Mouse (Mus musculus) neural tube, embryonic 14.5 days (tissue): ENCODE results near the gene Ranbp9. TPM values are rescaled to one million over a fixed set of nuclear protein-coding genes. Genes with fewer than 3 reads are reported as not detected.

Source experiments
- polyA plus RNA-seq: library from polyadenylated mRNA; unstranded; fragments of >200 nt; fragmentation: Nextera tagmentation; extraction: Ambion mirVana; gene quantifications from 2 replicates; pipeline ENCODE4 v1.2.1, GENCODE M21; 2014

Gene Ranbp9
- polyA plus RNA-seq, 1 experiment from 2014 or later, result 19.2 TPM

Other genes starting within 250 kb of the Ranbp9 start
- gene Gfod1, start 177.1 kb downstream of the Ranbp9 start, polyA plus RNA-seq, result 3.8 and 3.9 TPM in 2 replicates
- gene Sirt5, start 115.8 kb downstream of the Ranbp9 start, polyA plus RNA-seq, result 30.5 and 36.4 TPM in 2 replicates
- gene Nol7, start 82.9 kb downstream of the Ranbp9 start, polyA plus RNA-seq, result 159 and 197 TPM in 2 replicates
- gene Mcur1, start 78.9 kb upstream of the Ranbp9 start, polyA plus RNA-seq, result 8.6 and 9.9 TPM in 2 replicates
- gene Rnf182, start 134.4 kb upstream of the Ranbp9 start, polyA plus RNA-seq, result 27.5 and 35.1 TPM in 2 replicates